Mouse (Mus musculus) small intestine, adult 2 months (tissue): ENCODE results near the gene Tyro3.

Experiments
- CTCF ChIP-seq: fragments of 200-500 bp; IDR thresholded peaks from 2 replicates; pipeline ENCODE4 v1.5.1; 2012; ENCODE audit warnings: low read depth, mild to moderate bottlenecking, control low read depth, inconsistent platforms, low read length, moderate library complexity, mixed read lengths; ENCODE audit not compliant: insufficient replicate concordance, insufficient read length; ENCODE audit errors: extremely low read depth
- POLR2A ChIP-seq: fragments of 200-500 bp; IDR thresholded peaks from 2 replicates; pipeline ENCODE4 v1.6.1; 2012; ENCODE audit warnings: low read depth, mild to moderate bottlenecking, control low read depth, inconsistent platforms, low read length, moderate library complexity

- TF ChIP-seq CTCF (no peak), POLR2A (no peak)
These were observed 23.6 kb downstream of the Tyro3 start for GRCm38 (mm10) chr2:119821136-119821535.
